Mouse (Mus musculus): ENCODE data around the gene Abhd6.
"Not testable (repeated sequence)": the region's sequence is repeated elsewhere in the genome, so short reads cannot be mapped to it uniquely, and the experiment has no call there.

Abhd6 gene

DNA sequence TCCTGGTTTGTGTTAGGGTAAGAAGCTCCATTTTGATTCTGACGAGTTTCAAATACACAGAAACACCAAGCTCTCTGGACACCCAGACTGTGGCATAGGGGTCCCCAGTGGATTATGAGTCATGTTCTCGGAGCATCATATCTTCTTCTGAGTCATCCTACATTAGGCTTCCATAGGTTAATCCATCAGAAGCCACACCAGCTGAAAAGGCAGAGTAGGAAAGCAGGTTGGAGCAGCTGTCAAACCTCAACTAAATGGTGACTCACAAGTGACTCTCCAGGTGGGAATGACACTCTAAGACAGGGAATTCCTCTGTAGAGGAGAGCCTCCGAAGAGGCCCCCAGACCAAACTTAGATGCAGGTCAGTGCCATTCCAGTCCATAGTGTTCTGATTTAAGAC, 3.7 kb upstream of the Abhd6 start:
- DNase-seq (ENCODE audit: low read depth, low spot score) = no peak

DNA sequence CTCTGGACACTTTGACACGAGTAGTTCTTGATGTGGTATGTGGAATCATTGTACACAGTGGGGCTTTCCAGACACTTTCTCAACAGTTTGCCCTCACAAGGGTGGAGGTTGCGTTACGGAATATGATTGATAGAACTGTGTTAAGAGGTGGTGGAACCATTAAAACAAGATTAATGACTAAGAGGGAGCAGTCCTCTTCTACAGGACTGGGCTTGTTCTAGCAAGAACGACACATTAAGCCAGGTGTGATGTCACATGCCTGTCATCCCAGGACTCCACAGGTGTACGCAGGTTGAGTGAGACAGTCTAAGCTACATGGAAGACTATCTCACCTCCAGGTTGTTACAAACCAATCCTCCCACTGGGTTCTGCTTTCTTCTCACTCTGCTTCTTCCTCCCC, 3.3 kb upstream of the Abhd6 start:
- DNase-seq (ENCODE audit: low read depth, low spot score) = no peak

DNA sequence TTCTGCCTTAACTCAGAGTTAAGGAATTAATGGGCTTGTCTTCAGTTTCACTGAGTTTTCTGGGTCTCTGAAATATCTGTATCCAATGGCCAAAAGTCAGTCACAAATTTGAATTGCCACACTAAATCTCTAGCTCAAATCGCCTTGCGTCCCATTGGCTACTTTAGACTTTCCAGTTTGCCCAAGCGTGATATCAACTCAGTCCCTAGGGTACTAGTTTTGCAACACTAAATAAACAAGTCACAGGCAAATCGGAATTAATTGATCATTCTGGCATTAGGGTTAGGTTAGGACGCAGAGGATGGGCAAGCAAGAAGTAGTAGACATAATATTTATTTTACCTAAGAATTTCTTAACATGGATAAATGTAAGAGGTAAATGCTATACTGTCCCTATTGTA, 2.5 kb upstream of the Abhd6 start:
- no peak for DNase-seq (ENCODE audit: low read depth, low spot score)

DNA sequence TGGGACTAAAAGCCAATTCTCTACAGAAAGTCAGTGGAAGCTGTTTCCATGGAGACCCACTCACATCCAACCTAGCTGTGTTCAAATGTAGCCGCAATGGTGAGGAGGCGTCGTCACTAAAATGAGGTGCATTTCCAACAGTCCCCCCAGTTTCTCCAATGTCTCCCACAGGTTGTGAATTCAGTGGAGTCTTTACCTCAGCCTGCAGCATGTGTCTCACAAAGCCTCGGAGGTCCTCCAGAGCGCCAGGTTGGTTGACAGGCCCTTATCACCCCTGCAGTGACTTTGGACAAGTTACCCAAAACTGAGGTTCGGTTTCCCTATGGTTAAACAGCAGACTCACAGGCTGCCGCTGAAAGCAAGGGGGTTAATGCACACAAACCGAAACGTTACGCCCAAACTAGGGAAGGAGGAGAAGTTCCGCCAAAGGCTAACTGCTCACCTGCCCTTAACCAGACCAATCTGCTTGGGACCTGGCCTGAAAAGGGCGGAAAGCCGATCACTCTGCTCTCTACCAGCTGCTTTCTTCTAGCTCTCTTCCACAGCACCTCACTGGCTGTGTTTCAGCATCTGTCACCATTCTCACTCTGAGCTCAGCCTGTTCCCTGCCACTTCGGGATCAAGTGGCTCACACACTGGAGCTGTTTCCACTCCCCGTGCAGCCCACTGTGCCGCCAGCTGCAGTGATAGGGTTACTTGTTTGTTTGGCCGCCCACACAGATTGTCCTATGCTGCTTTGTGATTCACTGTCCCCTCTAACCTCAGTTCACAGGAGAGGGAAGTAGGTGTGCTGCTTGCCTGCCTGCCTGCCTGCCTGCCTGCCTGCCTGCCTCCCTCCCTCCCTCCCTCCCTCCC, 1.6 kb upstream of the Abhd6 start:
- no peak for DNase-seq (ENCODE audit: low read depth, low spot score)

- DNase-seq (ENCODE audit: low read depth, low spot score) = no peak
Measured at GRCm38 (mm10) chr14:8003093-8003670, 480 bp downstream of the Abhd6 start.

GRCm38 (mm10) chr14:8003727-8004670, 1.3 kb downstream of the Abhd6 start:
- DNase-seq (ENCODE audit: low read depth, low spot score) = no peak

- not testable (repeated sequence) for DNase-seq (ENCODE audit: low read depth, low spot score)
Measured at GRCm38 (mm10) chr14:8006061-8006460, 3.4 kb downstream of the Abhd6 start.

DNA sequence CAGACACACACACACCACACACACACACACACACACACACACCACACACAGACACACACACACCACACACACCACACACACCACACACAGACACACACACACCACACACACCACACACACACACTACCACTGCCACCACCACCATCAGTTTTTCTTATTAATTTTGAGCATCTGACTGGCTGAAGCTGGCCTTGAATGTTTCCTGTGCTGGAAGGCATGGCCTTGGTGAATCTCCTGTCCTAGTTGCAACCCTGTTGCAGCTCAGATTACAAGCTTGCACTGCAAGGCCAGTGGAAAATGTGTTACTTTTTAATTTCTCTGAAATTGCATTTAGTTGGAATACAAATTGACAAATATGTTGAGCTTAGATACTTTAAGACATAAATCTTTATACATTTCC, 4.4 kb downstream of the Abhd6 start:
- no peak for DNase-seq (ENCODE audit: low read depth, low spot score)

- DNase-seq (ENCODE audit: low read depth, low spot score) = no peak
Measured at GRCm38 (mm10) chr14:8007486-8007885, 4.8 kb downstream of the Abhd6 start.

DNA sequence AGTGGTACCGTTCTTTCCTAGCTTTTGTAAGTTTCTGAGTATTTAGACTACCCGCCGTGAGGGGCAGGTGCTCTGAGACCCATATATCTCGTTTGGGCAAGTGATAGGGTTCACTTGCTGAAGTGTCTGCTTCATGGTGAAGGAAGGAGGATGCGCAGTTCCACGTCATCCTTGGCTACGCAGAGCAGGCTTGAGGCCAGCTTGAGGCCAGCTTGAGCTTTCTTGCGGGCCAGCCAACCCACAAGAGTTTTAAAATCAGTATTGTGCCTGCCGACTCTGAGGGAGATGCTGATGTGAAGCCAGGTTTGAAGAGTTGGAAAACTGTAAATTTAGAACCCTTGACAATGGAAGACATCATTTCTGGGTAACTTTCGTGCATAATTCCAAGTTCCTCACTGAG, 5.2 kb downstream of the Abhd6 start:
- DNase-seq (ENCODE audit: low read depth, low spot score) = no peak

DNA sequence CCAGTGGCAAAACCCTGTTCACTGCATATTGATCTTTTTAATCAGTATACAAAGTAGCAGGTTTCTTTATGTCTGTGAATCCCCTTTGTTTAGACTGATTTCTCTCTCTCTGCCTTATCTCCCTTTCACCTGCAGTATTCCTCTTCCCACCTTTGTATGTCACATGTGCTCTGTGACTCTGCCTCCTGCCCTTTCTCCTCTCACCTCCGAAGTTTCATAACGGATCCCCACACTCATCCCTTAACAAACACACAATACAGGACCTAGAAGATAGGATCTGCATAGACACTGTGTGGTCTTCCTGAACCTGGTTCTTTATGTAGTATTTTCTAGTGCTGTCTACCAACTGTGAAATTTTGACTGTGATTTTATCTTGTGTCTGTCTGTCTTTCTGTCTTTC, 8.6 kb downstream of the Abhd6 start:
- DNase-seq (ENCODE audit: low read depth, low spot score) = no peak

DNA sequence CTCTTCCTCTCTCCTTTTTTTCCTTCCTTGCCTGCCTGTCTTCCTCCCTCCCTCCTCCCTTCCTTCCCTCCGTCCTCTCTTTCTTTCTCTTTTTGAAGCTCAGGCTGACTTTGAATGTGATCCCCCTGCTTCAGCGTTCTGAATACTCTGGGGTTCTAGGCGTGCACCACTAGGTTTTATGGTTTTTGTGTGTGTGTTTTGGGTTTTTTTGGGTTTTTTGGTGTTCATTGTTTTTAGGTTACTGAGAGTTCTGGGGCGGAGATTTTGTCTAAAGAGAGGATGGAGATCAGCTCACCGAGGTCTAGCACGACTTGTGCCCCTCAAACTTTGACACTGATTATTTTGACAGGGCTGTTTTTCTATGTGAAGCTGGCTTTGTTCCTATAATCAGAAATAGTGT, 9.2 kb downstream of the Abhd6 start:
- DNase-seq (ENCODE audit: low read depth, low spot score) = no peak

DNA sequence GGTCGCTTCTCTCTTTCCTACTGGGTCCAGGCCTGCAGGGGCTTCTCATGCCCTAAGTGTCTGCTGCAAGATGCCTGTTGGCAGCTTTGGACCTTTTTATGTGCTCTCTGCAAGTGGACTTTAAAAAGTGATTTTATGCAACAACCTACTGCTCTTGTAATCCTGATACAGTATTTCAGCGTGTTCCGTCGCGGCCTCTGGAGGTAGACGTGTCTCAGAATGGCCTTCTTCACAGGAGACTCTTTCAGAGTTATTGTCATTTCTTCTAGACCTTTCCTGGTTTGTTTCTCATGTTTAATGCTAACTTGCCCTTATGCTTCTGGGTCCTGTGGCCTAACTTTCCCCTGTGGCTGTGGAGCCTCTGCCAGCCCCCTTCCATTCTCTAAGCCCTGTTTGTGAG, 13.1 kb downstream of the Abhd6 start:
- no peak for DNase-seq (ENCODE audit: low read depth, low spot score)

GRCm38 (mm10) chr14:8016276-8016675, 13.6 kb downstream of the Abhd6 start:
- DNase-seq (ENCODE audit: low read depth, low spot score) = no peak

DNA sequence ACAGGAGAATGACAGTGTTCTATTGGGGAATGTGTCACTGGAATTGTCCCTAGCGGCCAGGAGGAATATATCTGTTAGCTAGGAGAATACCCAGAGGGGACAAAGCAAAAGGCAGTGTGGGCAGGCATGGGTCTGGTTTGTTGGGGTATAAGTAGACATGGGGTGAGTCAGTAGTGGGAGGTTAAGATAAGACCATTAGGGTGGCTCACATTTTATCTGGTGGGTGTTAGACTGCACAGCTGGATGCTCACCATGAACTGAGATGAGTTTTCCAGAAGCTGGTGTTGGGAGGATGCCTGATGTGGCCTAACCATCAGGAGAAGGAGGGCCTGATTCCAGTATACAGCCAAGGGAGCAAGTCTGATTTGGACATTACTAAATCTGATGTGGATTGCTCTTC, 14.2 kb downstream of the Abhd6 start:
- no peak for DNase-seq (ENCODE audit: low read depth, low spot score)

DNA sequence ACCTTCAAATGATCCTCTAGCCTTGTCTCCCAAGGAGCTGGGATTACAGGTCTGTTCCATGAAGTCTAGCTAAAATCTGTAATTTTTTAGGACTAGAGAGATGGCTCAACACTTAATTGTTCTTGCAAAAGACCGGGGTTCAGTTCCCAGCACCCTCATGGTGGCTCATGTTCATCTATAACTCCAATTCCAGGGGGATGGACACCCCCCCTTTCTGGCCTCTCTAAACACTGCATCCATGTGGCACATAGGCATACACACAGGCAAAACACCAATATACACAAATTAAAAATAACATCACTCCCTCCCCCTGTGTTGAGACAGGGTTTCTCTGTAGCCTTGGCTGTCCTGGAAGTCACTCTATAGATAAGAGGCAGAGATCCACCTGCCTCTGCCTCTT, 17.3 kb downstream of the Abhd6 start:
- no peak for DNase-seq (ENCODE audit: low read depth, low spot score)

- DNase-seq (ENCODE audit: low read depth, low spot score) = no peak
Measured at GRCm38 (mm10) chr14:8020546-8020945, 17.8 kb downstream of the Abhd6 start.

- DNase-seq (ENCODE audit: low read depth, low spot score) = no peak
Measured at GRCm38 (mm10) chr14:8024469-8024868, 21.8 kb downstream of the Abhd6 start.

GRCm38 (mm10) chr14:8024936-8025335, 22.2 kb downstream of the Abhd6 start:
- DNase-seq (ENCODE audit: low read depth, low spot score) = no peak

DNA sequence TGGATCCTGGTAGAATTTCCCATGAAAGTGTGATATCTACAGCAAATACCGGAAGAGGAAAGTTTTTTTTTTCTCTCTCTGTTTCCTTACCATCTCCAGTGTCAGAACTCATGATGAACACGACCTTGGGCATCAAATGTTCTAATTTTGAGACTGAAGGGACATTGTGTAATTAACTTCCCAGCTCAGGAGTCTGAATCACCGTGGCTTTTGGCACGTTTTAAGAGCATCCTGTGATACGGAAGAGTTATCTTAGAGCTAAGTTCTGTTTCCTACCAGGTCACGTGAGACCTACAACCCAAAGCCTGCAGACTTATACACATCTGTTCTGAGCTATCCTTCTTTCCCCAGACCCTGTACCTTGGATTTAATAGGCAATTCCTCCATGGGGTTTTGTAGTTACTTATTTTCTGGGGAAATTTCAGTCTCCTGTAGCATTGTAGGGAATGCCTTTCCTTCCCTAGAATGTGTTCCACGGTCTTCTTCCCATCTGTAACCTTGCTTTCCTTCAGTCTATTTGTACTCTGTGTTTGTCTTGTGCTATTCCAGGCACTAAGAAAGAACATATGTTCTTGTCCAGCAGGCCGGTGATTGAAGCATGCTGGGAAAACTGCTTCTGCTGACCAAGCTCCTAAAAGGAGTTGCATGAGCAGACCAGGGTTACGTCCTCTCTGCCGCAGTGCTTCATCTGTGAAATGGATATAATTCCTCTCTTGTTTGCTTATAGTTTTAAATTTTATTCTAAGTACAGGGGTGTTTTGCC, 24.2 kb downstream of the Abhd6 start:
- DNase-seq (ENCODE audit: low read depth, low spot score) = no peak

DNA sequence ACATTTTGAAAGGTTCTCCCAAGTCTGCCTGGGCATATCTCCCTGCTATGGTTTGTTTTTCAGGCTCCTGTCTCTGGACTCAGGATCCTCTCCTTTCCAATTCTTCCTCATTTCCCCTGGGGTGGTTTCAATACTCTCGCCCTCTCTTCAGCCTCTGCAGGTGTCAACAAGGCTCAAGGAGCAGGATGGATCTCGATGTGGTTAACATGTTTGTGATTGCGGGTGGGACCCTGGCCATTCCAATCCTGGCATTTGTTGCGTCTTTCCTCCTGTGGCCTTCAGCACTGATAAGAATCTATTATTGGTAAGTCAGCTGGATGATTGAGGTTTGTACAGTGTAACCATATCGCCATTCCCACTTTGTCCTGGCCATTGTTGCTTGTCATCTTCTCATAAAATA, 25.4 kb downstream of the Abhd6 start:
- no peak for DNase-seq (ENCODE audit: low read depth, low spot score)

DNA sequence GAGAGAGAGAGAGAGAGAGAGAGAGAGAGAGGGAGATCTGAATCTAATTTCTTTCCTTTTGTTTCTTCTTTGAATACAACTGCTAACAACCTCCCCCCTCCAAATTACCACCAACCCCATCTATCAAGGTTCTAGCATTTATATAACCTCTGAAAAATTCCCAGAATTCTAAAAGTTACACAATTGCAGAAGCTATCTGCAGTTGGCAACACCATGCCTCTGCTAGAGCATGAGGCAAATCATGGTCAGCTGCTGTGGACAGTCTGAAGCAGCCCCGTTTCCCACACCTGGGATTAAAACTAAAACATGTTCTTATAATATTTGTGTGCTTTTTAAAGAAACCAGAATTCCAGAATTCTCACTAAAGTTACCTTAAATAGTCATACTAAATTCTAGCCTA, 27.1 kb downstream of the Abhd6 start:
- no peak for DNase-seq (ENCODE audit: low read depth, low spot score)

Data from brain, embryonic 18.5 days (tissue).